12 mouse cellular contexts compared by ENCODE assay signal in genomic region chr11:62920743-62921050, GRCm38 (mm10). TPM values are rescaled to one million over a fixed set of nuclear protein-coding genes. Genes with fewer than 3 reads are reported as not detected.
DNase-seq lines count a peak whose midpoint lies in the region; ATAC-seq and TF ChIP-seq lines count a peak whose summit lies in the region.
"Had no signal": no experiment of that assay in that cellular context is flagged by ENCODE, and none has a peak within 500 bp of the region (broad histone marks: within the 10 kb centered on the region; RNA-seq: fewer than 3 reads in every experiment).

No protein-coding gene starts in this region.

- DNase-seq in heart, postnatal 0 days (ENCODE audit: low spot score), result no peak
- DNase-seq in heart, postnatal 4 days, result no peak
- DNase-seq in midbrain, embryonic 14.5 days, result peak; percentile 20
- no peak for DNase-seq in adrenal gland, adult 8-10 months
- DNase-seq in cerebellum, postnatal 10 days, result no peak
- no peak for DNase-seq in retina, embryonic 14.5 days (ENCODE audit: low spot score)

- ATAC-seq in heart, postnatal 0 days (ENCODE audit: insufficient read depth, low read depth), result no peak
- no peak for ATAC-seq in embryonic facial prominence, embryonic 13.5 days (ENCODE audit: insufficient number of reproducible peaks, insufficient read depth, low FRiP score, low TSS enrichment, low read depth)
- ATAC-seq in hindbrain, embryonic 12.5 days (ENCODE audit: low FRiP score), result no peak
- ATAC-seq in midbrain, embryonic 14.5 days (ENCODE audit: low FRiP score, low TSS enrichment), result no peak

- H3K4me1 ChIP-seq in heart, postnatal 0 days (ENCODE audit: control insufficient read depth, insufficient read depth), result peaks cover 9% of the 10 kb centered on the region; the same call in 1 of the 2 replicates
- H3K4me1 ChIP-seq in embryonic facial prominence, embryonic 13.5 days, result peaks cover 26% of the 10 kb centered on the region
- H3K4me1 ChIP-seq in hindbrain, embryonic 12.5 days, result peaks cover 5% of the 10 kb centered on the region; the same call in 1 of the 2 replicates
- H3K4me1 ChIP-seq in midbrain, embryonic 14.5 days (ENCODE audit: control insufficient read depth, insufficient read depth, low read length), result 0 out of 2 replicates have a peak, but pooled peaks cover 3% of the 10 kb centered on the region

- H3K27ac ChIP-seq in heart, postnatal 0 days (ENCODE audit: low read depth), result peak overlapping the region; percentile 56; the same call in 1 of the 2 replicates
- H3K27ac ChIP-seq in embryonic facial prominence, embryonic 13.5 days, result peak overlapping the region; percentile 97
- H3K27ac ChIP-seq in hindbrain, embryonic 12.5 days, result 0 out of 2 replicates have a peak overlapping the region, but pooled peaks have one; percentile 44
- H3K27ac ChIP-seq in midbrain, embryonic 14.5 days (replicated peaks; ENCODE audit: low read depth, low read length), result no peak overlapping the region

- H3K27me3 ChIP-seq in heart, postnatal 0 days (ENCODE audit: control insufficient read depth, insufficient read depth, low read length), result no peaks in the 10 kb centered on the region
- H3K27me3 ChIP-seq in embryonic facial prominence, embryonic 13.5 days, result no peaks in the 10 kb centered on the region; the same call in 1 of the 2 replicates
- H3K27me3 ChIP-seq in hindbrain, embryonic 12.5 days, result no peaks in the 10 kb centered on the region
- no peaks in the 10 kb centered on the region for H3K27me3 ChIP-seq in midbrain, embryonic 14.5 days (ENCODE audit: control insufficient read depth, insufficient read depth, low read length)
- H3K27me3 ChIP-seq: CH12.LX had no signal

- no peak overlapping the region for H3K4me3 ChIP-seq in heart, postnatal 0 days (ENCODE audit: low read depth, low read length)
- H3K4me3 ChIP-seq in embryonic facial prominence, embryonic 13.5 days, result peak overlapping the region; percentile 29
- H3K4me3 ChIP-seq in hindbrain, embryonic 12.5 days, result peak overlapping the region; percentile 29
- H3K4me3 ChIP-seq in midbrain, embryonic 14.5 days (replicated peaks; ENCODE audit: low read depth, low read length), result peak overlapping the region; percentile 27

- 22% methylated on average over 6 of the region's 6 CpGs for WGBS in heart, postnatal 0 days
- 9% methylated on average over 6 of the region's 6 CpGs for WGBS in embryonic facial prominence, embryonic 13.5 days
- 28% methylated on average over 6 of the region's 6 CpGs for WGBS in hindbrain, embryonic 12.5 days
- WGBS in midbrain, embryonic 14.5 days, result 28% methylated on average over 6 of the region's 6 CpGs

- no peak for TF ChIP-seq CTCF in heart, postnatal 0 days (IDR thresholded peaks at IDR 0.05; ENCODE audit: low read depth)

- TF ChIP-seq EP300 in heart, postnatal 0 days (IDR thresholded peaks at IDR 0.05; ENCODE audit: low read depth), result no peak

- H3K9me3 ChIP-seq in heart, postnatal 0 days (replicated peaks; ENCODE audit: control insufficient read depth, low read length), result no peaks in the 10 kb centered on the region
- no peaks in the 10 kb centered on the region for H3K9me3 ChIP-seq in embryonic facial prominence, embryonic 13.5 days
- 0 out of 2 replicates have a peak, but pooled peaks cover 6% of the 10 kb centered on the region for H3K9me3 ChIP-seq in hindbrain, embryonic 12.5 days (replicated peaks)
- no peaks in the 10 kb centered on the region for H3K9me3 ChIP-seq in midbrain, embryonic 14.5 days (ENCODE audit: control insufficient read depth, low read length)

- peak overlapping the region; percentile 62; the same call in 1 of the 2 replicates for H3K4me2 ChIP-seq in heart, postnatal 0 days (ENCODE audit: low read depth, low read length)
- peak overlapping the region; percentile 60 for H3K4me2 ChIP-seq in embryonic facial prominence, embryonic 13.5 days
- peak overlapping the region; percentile 44 for H3K4me2 ChIP-seq in hindbrain, embryonic 12.5 days (replicated peaks)
- H3K4me2 ChIP-seq in midbrain, embryonic 14.5 days (ENCODE audit: low read length), result peak overlapping the region; percentile 44

- H3K9ac ChIP-seq in heart, postnatal 0 days (replicated peaks; ENCODE audit: low read depth, low read length), result no peak overlapping the region
- 0 out of 2 replicates have a peak overlapping the region, but pooled peaks have one; percentile 22 for H3K9ac ChIP-seq in embryonic facial prominence, embryonic 13.5 days
- H3K9ac ChIP-seq in hindbrain, embryonic 12.5 days, result no peak overlapping the region
- H3K9ac ChIP-seq in midbrain, embryonic 14.5 days (replicated peaks; ENCODE audit: low read length), result no peak overlapping the region

- H3K36me3 ChIP-seq in heart, postnatal 0 days (replicated peaks; ENCODE audit: control insufficient read depth, insufficient read depth, low read length), result no peaks in the 10 kb centered on the region
- H3K36me3 ChIP-seq in embryonic facial prominence, embryonic 13.5 days, result no peaks in the 10 kb centered on the region
- no peaks in the 10 kb centered on the region for H3K36me3 ChIP-seq in hindbrain, embryonic 12.5 days
- no peaks in the 10 kb centered on the region for H3K36me3 ChIP-seq in midbrain, embryonic 14.5 days (ENCODE audit: control insufficient read depth, insufficient read depth, low read length)

RNA-seq across cellular contexts. Expression of gene Cdrt4, which starts 30.3 kb away (rescaled TPM):
- not detected in 2 replicates for total RNA-seq in heart, postnatal 0 days (2014; rRNA removed; ENCODE audit: low replicate concordance)
- polyA plus RNA-seq in heart, postnatal 0 days (2015; fragmentation: Nextera tagmentation; extraction: Ambion mirVana), result 0.16 TPM in 1 of 2 replicates, not detected in the other
- total RNA-seq in heart, postnatal 4 days (2021), result under 1 TPM in 1 of 2 experiments, not detected in 1; 0.38 TPM
- 0.41 and 1.2 TPM in 2 replicates for polyA plus RNA-seq in embryonic facial prominence, embryonic 13.5 days (2015; fragmentation: Nextera tagmentation; extraction: Ambion mirVana)
- not detected in 2 replicates for polyA plus RNA-seq in hindbrain, embryonic 12.5 days (2016; fragmentation: Nextera tagmentation; extraction: Ambion mirVana)
- not detected in 2 replicates for polyA plus RNA-seq in midbrain, embryonic 14.5 days (2014; fragmentation: Nextera tagmentation; extraction: Ambion mirVana)
- total RNA-seq in adrenal gland, adult 8-10 months (2022), result under 1 TPM in 1 of 4 experiments, not detected in 3; 0.35 TPM
- total RNA-seq: adrenal gland, postnatal 25 days; CH12.LX; heart, adult 8-10 months had no signal
- polyA plus RNA-seq: liver, embryonic 16.5 days had no signal

RNA-seq across cellular contexts. Expression of gene Tvp23b, which starts 41.4 kb away (rescaled TPM):
- total RNA-seq in heart, postnatal 0 days (2014; rRNA removed; ENCODE audit: low replicate concordance), result 26.3 and 27.4 TPM in 2 replicates
- 39.0 and 47.0 TPM in 2 replicates for polyA plus RNA-seq in heart, postnatal 0 days (2015; fragmentation: Nextera tagmentation; extraction: Ambion mirVana)
- 10 to 100 TPM; 18.2 to 22.0 TPM for total RNA-seq in heart, postnatal 4 days (2021)
- polyA plus RNA-seq in embryonic facial prominence, embryonic 13.5 days (2015; fragmentation: Nextera tagmentation; extraction: Ambion mirVana), result 72.7 and 76.8 TPM in 2 replicates
- 49.5 and 51.7 TPM in 2 replicates for polyA plus RNA-seq in hindbrain, embryonic 12.5 days (2016; fragmentation: Nextera tagmentation; extraction: Ambion mirVana)
- 55.9 and 58.9 TPM in 2 replicates for polyA plus RNA-seq in midbrain, embryonic 14.5 days (2014; fragmentation: Nextera tagmentation; extraction: Ambion mirVana)
- 10 to 100 TPM; 55.3 to 69.3 (median 59.9) TPM for total RNA-seq in adrenal gland, adult 8-10 months (2022)
